ENCODE assay signal across 8 mouse cellular contexts in genomic region chr7:120103019-120103567, GRCm38 (mm10). TPM values are rescaled to one million over a fixed set of nuclear protein-coding genes. Genes with fewer than 3 reads are reported as not detected.
A peak's percentile ranks its signal among the peaks of the same experiment; 100 is the strongest.
DNase-seq lines count a peak whose midpoint lies in the region; ATAC-seq lines count a peak whose summit lies in the region.

No protein-coding gene starts in this region.

- DNase-seq in frontal cortex, postnatal 14 days (ENCODE audit: low spot score in 2 of 2) = no peak
- DNase-seq in cerebellum, adult 9-10 months = peak; percentile 30
- peak; percentile 43 for DNase-seq in kidney, adult 11 months
- peak; percentile 71 to 77 for DNase-seq in lung, adult 18-20 months
- no peak for DNase-seq in thymus, postnatal 4 days

- peaks cover 6% of the 10 kb centered on the region for H3K27me3 ChIP-seq in neural tube, embryonic 14.5 days (ENCODE audit: control insufficient read depth, insufficient read depth, low read length)

- no peak overlapping the region for H3K27ac ChIP-seq in neural tube, embryonic 14.5 days (ENCODE audit: low read depth, low read length)

- H3K36me3 ChIP-seq in neural tube, embryonic 14.5 days (ENCODE audit: control insufficient read depth, insufficient read depth, low read length) = no peaks in the 10 kb centered on the region

- no peaks in the 10 kb centered on the region for H3K9me3 ChIP-seq in neural tube, embryonic 14.5 days (ENCODE audit: control insufficient read depth, low read length)

- ATAC-seq in frontal cortex, adult (ENCODE audit: low TSS enrichment) = 0 out of 2 replicates have a peak, but pooled peaks have one; percentile 25
- ATAC-seq in granulocyte monocyte progenitor cell, adult 5-6 weeks (replicated peaks; ENCODE audit: poor library complexity, severe bottlenecking) = peak; percentile 35
- ATAC-seq in neural tube, embryonic 14.5 days (ENCODE audit: low read depth) = 0 out of 2 replicates have a peak, but pooled peaks have one; percentile 12

- 0 out of 2 replicates have a peak, but pooled peaks cover 5% of the 10 kb centered on the region for H3K4me1 ChIP-seq in neural tube, embryonic 14.5 days (ENCODE audit: control insufficient read depth, insufficient read depth, low read length)

- H3K4me3 ChIP-seq in neural tube, embryonic 14.5 days (ENCODE audit: low read depth, low read length) = peak overlapping the region; percentile 45

- peak overlapping the region; percentile 53; the same call in 1 of the 2 replicates for H3K9ac ChIP-seq in neural tube, embryonic 14.5 days (replicated peaks; ENCODE audit: low read depth, low read length)

- peak overlapping the region; percentile 84 for H3K4me2 ChIP-seq in neural tube, embryonic 14.5 days (ENCODE audit: low read depth, low read length)

- 3% methylated on average over 25 of the region's 25 CpGs for WGBS in neural tube, embryonic 14.5 days

RNA-seq across cellular contexts. Expression of gene Tmem159, which starts 0.9 kb away (rescaled TPM):
- 4.7 and 14.4 TPM in 2 replicates for total RNA-seq in granulocyte monocyte progenitor cell, adult 5-6 weeks (2014; fragmentation: Nextera tagmentation)
- total RNA-seq in granulocyte monocyte progenitor cell, adult 5-6 weeks (2017) = 7.7 and 7.8 TPM in 2 replicates
- polyA plus RNA-seq in neural tube, embryonic 14.5 days (2014; fragmentation: Nextera tagmentation; extraction: Ambion mirVana) = 9.3 and 12.4 TPM in 2 replicates

RNA-seq across cellular contexts. Expression of gene Dnah3, which starts 8.0 kb away (rescaled TPM):
- total RNA-seq in granulocyte monocyte progenitor cell, adult 5-6 weeks (2014; fragmentation: Nextera tagmentation) = not detected in 2 replicates
- total RNA-seq in granulocyte monocyte progenitor cell, adult 5-6 weeks (2017) = not detected in 2 replicates
- polyA plus RNA-seq in neural tube, embryonic 14.5 days (2014; fragmentation: Nextera tagmentation; extraction: Ambion mirVana) = not detected in 2 replicates

RNA-seq across cellular contexts. Expression of gene Zp2, which starts 42.0 kb away (rescaled TPM):
- total RNA-seq in granulocyte monocyte progenitor cell, adult 5-6 weeks (2014; fragmentation: Nextera tagmentation) = not detected in 2 replicates
- not detected in 2 replicates for total RNA-seq in granulocyte monocyte progenitor cell, adult 5-6 weeks (2017)
- not detected in 2 replicates for polyA plus RNA-seq in neural tube, embryonic 14.5 days (2014; fragmentation: Nextera tagmentation; extraction: Ambion mirVana)

Comparison
In these comparisons a context has a peak if more than half of its experiments do, and no peak if none do; other contexts are left out.
1. DNase-seq: peak in cerebellum, adult 9-10 months (single experiment), kidney, adult 11 months (single experiment) and lung, adult 18-20 months (2 of 2); none in frontal cortex, postnatal 14 days (0 of 2) and thymus, postnatal 4 days (single experiment).
2. Peak in every context shown above with its lines, with median percentiles within 50 percentile points of each other: ATAC-seq.